Mouse (Mus musculus) heart, postnatal 0 days (tissue): ENCODE data around the gene 4833427G06Rik.

Source experiments
- CTCF ChIP-seq: IDR thresholded peaks from 2 replicates; pipeline ENCODE4 v1.5.1; 2016; ENCODE audit warnings: antibody characterized with exemption, control low read depth, low read depth
- EP300 ChIP-seq: IDR thresholded peaks from 2 replicates; pipeline ENCODE4 v1.6.1; 2016; ENCODE audit warnings: antibody characterized with exemption, low read depth

DNA sequence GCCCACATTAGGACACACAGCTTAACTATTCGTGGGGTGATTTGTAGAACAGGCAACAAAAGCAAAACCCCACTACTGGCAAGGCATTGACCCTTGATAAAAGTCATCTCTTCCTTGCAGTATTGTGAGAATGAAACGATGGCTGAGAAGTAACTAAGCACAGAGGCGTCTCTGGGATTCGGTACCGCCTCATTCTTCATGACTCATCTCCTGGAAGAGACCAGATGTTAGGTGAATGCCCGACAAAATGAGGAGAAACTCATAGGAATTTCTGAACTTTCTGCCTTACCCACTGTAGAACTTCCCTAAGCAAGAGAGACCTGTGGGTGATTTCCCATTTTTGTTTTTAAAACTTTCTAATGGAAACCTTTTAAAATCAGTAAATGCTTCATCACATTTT is 59.7 kb downstream of the 4833427G06Rik start:
- TF ChIP-seq CTCF = no peak
- no peak for TF ChIP-seq EP300
